In the genomic region with DNA sequence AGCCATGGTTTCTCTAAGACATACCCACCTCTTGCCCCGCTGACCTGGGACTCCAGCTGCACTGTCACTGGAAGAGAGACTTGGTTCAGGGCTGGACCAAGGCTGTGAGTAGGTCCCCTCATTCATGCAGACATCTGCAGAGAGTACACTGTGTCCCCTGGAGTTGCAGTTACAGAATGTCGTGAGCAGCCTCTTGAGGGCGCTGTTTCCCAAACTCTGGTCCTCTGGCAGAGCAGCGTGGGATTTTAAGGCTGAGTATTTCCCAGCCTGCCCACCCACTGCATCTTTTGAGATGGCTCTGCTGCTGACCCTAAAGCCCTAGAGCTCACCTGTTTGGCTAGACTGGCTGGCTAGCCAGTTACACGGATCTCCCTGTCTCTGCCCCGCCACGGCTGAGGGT, we compare ENCODE assay signal across 11 mouse cellular contexts. TPM values are rescaled to one million over a fixed set of nuclear protein-coding genes. Genes with fewer than 3 reads are reported as not detected.
DNase-seq lines count a peak whose midpoint lies in the region; ATAC-seq lines count a peak whose summit lies in the region.
"Had no signal": no experiment of that assay in that cellular context is flagged by ENCODE, and none has a peak within 500 bp of the region (broad histone marks: within the 10 kb centered on the region; RNA-seq: fewer than 3 reads in every experiment).

No protein-coding gene starts in this region.

- H3K4me3 ChIP-seq in embryonic facial prominence, embryonic 11.5 days (ENCODE audit: low read depth, low read length) = no peak overlapping the region
- no peak overlapping the region for H3K4me3 ChIP-seq in embryonic facial prominence, embryonic 10.5 days
- H3K4me3 ChIP-seq in neural tube, embryonic 11.5 days (ENCODE audit: low read depth, low read length) = no peak overlapping the region
- H3K4me3 ChIP-seq: forebrain, embryonic 15.5 days; myocyte had no signal

- no peaks in the 10 kb centered on the region for H3K27me3 ChIP-seq in embryonic facial prominence, embryonic 11.5 days (ENCODE audit: control insufficient read depth, insufficient read depth, low read length)
- H3K27me3 ChIP-seq in embryonic facial prominence, embryonic 10.5 days (replicated peaks; ENCODE audit: low read depth, poor library complexity, severe bottlenecking) = no peaks in the 10 kb centered on the region; the same call in 1 of the 2 replicates
- no peaks in the 10 kb centered on the region for H3K27me3 ChIP-seq in neural tube, embryonic 11.5 days (ENCODE audit: control insufficient read depth, insufficient read depth, low read length)
- H3K27me3 ChIP-seq: forebrain, embryonic 15.5 days had no signal

- H3K4me2 ChIP-seq in embryonic facial prominence, embryonic 11.5 days (ENCODE audit: low read depth, low read length) = no peak overlapping the region
- no peak overlapping the region for H3K4me2 ChIP-seq in neural tube, embryonic 11.5 days (ENCODE audit: low read depth)
- H3K4me2 ChIP-seq: forebrain, embryonic 15.5 days had no signal

- no peaks in the 10 kb centered on the region for H3K36me3 ChIP-seq in embryonic facial prominence, embryonic 11.5 days (replicated peaks; ENCODE audit: control insufficient read depth, insufficient read depth, low read depth, low read length)
- H3K36me3 ChIP-seq in embryonic facial prominence, embryonic 10.5 days (replicated peaks) = no peaks in the 10 kb centered on the region
- H3K36me3 ChIP-seq in neural tube, embryonic 11.5 days (ENCODE audit: control insufficient read depth, insufficient read depth, low read length) = no peaks in the 10 kb centered on the region
- H3K36me3 ChIP-seq: forebrain, embryonic 15.5 days had no signal

- H3K4me1 ChIP-seq in embryonic facial prominence, embryonic 11.5 days (ENCODE audit: control insufficient read depth, insufficient read depth, low read length) = no peaks in the 10 kb centered on the region
- H3K4me1 ChIP-seq in embryonic facial prominence, embryonic 10.5 days = peaks cover 18% of the 10 kb centered on the region
- H3K4me1 ChIP-seq in neural tube, embryonic 11.5 days (ENCODE audit: control insufficient read depth, insufficient read depth, low read length) = no peaks in the 10 kb centered on the region
- H3K4me1 ChIP-seq: forebrain, embryonic 15.5 days had no signal

- no peak overlapping the region for H3K27ac ChIP-seq in embryonic facial prominence, embryonic 11.5 days (replicated peaks; ENCODE audit: low read depth, low read length)
- H3K27ac ChIP-seq in embryonic facial prominence, embryonic 10.5 days (replicated peaks) = no peak overlapping the region
- no peak overlapping the region for H3K27ac ChIP-seq in neural tube, embryonic 11.5 days (ENCODE audit: low read depth, low read length)
- H3K27ac ChIP-seq: forebrain, embryonic 15.5 days had no signal

- no peak overlapping the region for H3K9ac ChIP-seq in embryonic facial prominence, embryonic 11.5 days (replicated peaks; ENCODE audit: low read length)
- no peak overlapping the region for H3K9ac ChIP-seq in neural tube, embryonic 11.5 days (ENCODE audit: low read length)
- H3K9ac ChIP-seq: forebrain, embryonic 15.5 days had no signal

- no peaks in the 10 kb centered on the region for H3K9me3 ChIP-seq in embryonic facial prominence, embryonic 11.5 days (replicated peaks; ENCODE audit: control insufficient read depth, low read length)
- H3K9me3 ChIP-seq in embryonic facial prominence, embryonic 10.5 days = peaks cover 6% of the 10 kb centered on the region; the same call in 1 of the 2 replicates
- no peaks in the 10 kb centered on the region for H3K9me3 ChIP-seq in neural tube, embryonic 11.5 days (ENCODE audit: control insufficient read depth, low read length)
- H3K9me3 ChIP-seq: forebrain, embryonic 15.5 days had no signal

- 50% methylated on average over 7 of the region's 7 CpGs for WGBS in embryonic facial prominence, embryonic 11.5 days
- WGBS in embryonic facial prominence, embryonic 10.5 days = 49% methylated on average over 7 of the region's 7 CpGs
- WGBS in neural tube, embryonic 11.5 days = 65% methylated on average over 7 of the region's 7 CpGs

- ATAC-seq in embryonic facial prominence, embryonic 11.5 days (replicated peaks; ENCODE audit: insufficient number of reproducible peaks, low FRiP score, low TSS enrichment, low read depth) = no peak
- no peak for ATAC-seq in neural tube, embryonic 11.5 days (ENCODE audit: insufficient read depth, low FRiP score, low TSS enrichment)
- ATAC-seq: forebrain, embryonic 15.5 days had no signal

- DNase-seq in embryonic facial prominence, embryonic 11.5 days (ENCODE audit: low spot score) = peak; percentile 15
- no peak for DNase-seq in embryonic facial prominence, embryonic 10.5 days (ENCODE audit: low spot score)
- DNase-seq in neural tube, embryonic 11.5 days (ENCODE audit: low spot score) = peak; percentile 44
- no peak for DNase-seq in neural tube, embryonic 10.5 days (ENCODE audit: extremely low spot score, low spot score)
- DNase-seq in lung, postnatal 36 days = peak; percentile 38
- DNase-seq in thymus, postnatal 36 days = peak; percentile 66
- DNase-seq in yolk sac, embryonic 10.5 days (ENCODE audit: low spot score) = no peak
- DNase-seq in gastrocnemius, postnatal 4 days (ENCODE audit: low spot score in 2 of 2) = no peak

RNA-seq across cellular contexts. Expression of a gene that starts 1.2 kb away (rescaled TPM):
- polyA plus RNA-seq in embryonic facial prominence, embryonic 11.5 days (2014; fragmentation: Nextera tagmentation; extraction: Ambion mirVana) = 0.20 and 0.26 TPM in 2 replicates
- 0.31 and 0.69 TPM in 2 replicates for polyA plus RNA-seq in embryonic facial prominence, embryonic 10.5 days (2016; fragmentation: Nextera tagmentation; extraction: Ambion mirVana)
- polyA plus RNA-seq in neural tube, embryonic 11.5 days (2014; fragmentation: Nextera tagmentation; extraction: Ambion mirVana) = 0.93 TPM in 1 of 2 replicates, not detected in the other
- total RNA-seq in gastrocnemius, postnatal 4 days (2021) = not detected

RNA-seq across cellular contexts. Expression of a gene that starts 28.4 kb away (rescaled TPM):
- 9.4 and 9.7 TPM in 2 replicates for polyA plus RNA-seq in embryonic facial prominence, embryonic 11.5 days (2014; fragmentation: Nextera tagmentation; extraction: Ambion mirVana)
- 4.2 and 4.8 TPM in 2 replicates for polyA plus RNA-seq in embryonic facial prominence, embryonic 10.5 days (2016; fragmentation: Nextera tagmentation; extraction: Ambion mirVana)
- 9.2 and 10.3 TPM in 2 replicates for polyA plus RNA-seq in neural tube, embryonic 11.5 days (2014; fragmentation: Nextera tagmentation; extraction: Ambion mirVana)
- total RNA-seq in gastrocnemius, postnatal 4 days (2021) = 1 to 10 TPM; 7.6 to 8.7 TPM

RNA-seq across cellular contexts. Expression of a gene that starts 31.5 kb away (rescaled TPM):
- polyA plus RNA-seq in embryonic facial prominence, embryonic 11.5 days (2014; fragmentation: Nextera tagmentation; extraction: Ambion mirVana) = 95.9 and 114 TPM in 2 replicates
- 141 and 144 TPM in 2 replicates for polyA plus RNA-seq in embryonic facial prominence, embryonic 10.5 days (2016; fragmentation: Nextera tagmentation; extraction: Ambion mirVana)
- polyA plus RNA-seq in neural tube, embryonic 11.5 days (2014; fragmentation: Nextera tagmentation; extraction: Ambion mirVana) = 116 and 133 TPM in 2 replicates
- 100 to 1,000 TPM; 125 to 136 TPM for total RNA-seq in gastrocnemius, postnatal 4 days (2021)

RNA-seq across cellular contexts. Expression of a gene that starts 51.7 kb away (rescaled TPM):
- polyA plus RNA-seq in embryonic facial prominence, embryonic 11.5 days (2014; fragmentation: Nextera tagmentation; extraction: Ambion mirVana) = 0.70 and 1.0 TPM in 2 replicates
- polyA plus RNA-seq in embryonic facial prominence, embryonic 10.5 days (2016; fragmentation: Nextera tagmentation; extraction: Ambion mirVana) = 1.0 and 1.2 TPM in 2 replicates
- polyA plus RNA-seq in neural tube, embryonic 11.5 days (2014; fragmentation: Nextera tagmentation; extraction: Ambion mirVana) = 1.5 and 2.9 TPM in 2 replicates
- 10 to 100 TPM; 45.4 to 77.3 TPM for total RNA-seq in gastrocnemius, postnatal 4 days (2021)

RNA-seq across cellular contexts. Expression of a gene that starts 52.2 kb away (rescaled TPM):
- polyA plus RNA-seq in embryonic facial prominence, embryonic 11.5 days (2014; fragmentation: Nextera tagmentation; extraction: Ambion mirVana) = not detected in 2 replicates
- 0.17 and 0.28 TPM in 2 replicates for polyA plus RNA-seq in embryonic facial prominence, embryonic 10.5 days (2016; fragmentation: Nextera tagmentation; extraction: Ambion mirVana)
- not detected in 2 replicates for polyA plus RNA-seq in neural tube, embryonic 11.5 days (2014; fragmentation: Nextera tagmentation; extraction: Ambion mirVana)
- total RNA-seq in gastrocnemius, postnatal 4 days (2021) = under 1 TPM; 0.36 to 0.37 TPM
- total RNA-seq: layer of hippocampus, postnatal 10 days had no signal
- polyA plus RNA-seq: myocyte had no signal

Comparison
In these comparisons a context has a peak if more than half of its experiments do, and no peak if none do; other contexts are left out.
1. DNase-seq: peak in embryonic facial prominence, embryonic 11.5 days (single experiment), neural tube, embryonic 11.5 days (single experiment), lung, postnatal 36 days (single experiment) and thymus, postnatal 36 days (2 of 2); none in embryonic facial prominence, embryonic 10.5 days (single experiment), neural tube, embryonic 10.5 days (single experiment), yolk sac, embryonic 10.5 days (single experiment) and gastrocnemius, postnatal 4 days (0 of 2).